Mouse (Mus musculus) embryo, embryonic 11.5 days (tissue): ENCODE measurements around the gene Olfr155.

ENCODE experiments used
- DNase-seq: peaks from one replicate; pipeline ENCODE4 v3.0.0-alpha.2; 2012; ENCODE audit warnings: low read depth, low spot score

Gene Olfr155

GRCm38 (mm10) chr4:43891247-43891646, 39.9 kb downstream of the Olfr155 start:
- DNase-seq, result no peak

GRCm38 (mm10) chr4:43897209-43897608, 45.8 kb downstream of the Olfr155 start:
- no peak for DNase-seq

DNA sequence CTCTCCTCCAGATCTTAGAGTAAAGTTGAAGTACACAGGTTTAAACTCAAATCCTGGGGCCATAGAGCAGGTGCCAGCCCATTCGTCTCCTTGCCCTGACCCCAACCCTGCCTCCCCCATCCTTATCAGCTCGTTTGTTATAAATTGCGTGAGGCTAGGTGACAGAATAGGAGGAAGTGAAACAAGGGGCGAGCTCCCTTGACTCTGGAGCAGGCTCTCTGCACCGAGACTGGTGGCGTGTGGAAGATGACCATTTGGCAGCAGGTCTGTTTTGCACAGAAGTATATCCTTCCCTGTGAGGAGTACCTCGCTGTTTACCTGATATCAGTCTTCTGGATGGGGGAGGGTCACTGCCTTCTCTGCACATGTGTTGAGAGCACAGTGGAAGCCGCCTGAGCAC, 47.8 kb downstream of the Olfr155 start:
- DNase-seq, result no peak

DNA sequence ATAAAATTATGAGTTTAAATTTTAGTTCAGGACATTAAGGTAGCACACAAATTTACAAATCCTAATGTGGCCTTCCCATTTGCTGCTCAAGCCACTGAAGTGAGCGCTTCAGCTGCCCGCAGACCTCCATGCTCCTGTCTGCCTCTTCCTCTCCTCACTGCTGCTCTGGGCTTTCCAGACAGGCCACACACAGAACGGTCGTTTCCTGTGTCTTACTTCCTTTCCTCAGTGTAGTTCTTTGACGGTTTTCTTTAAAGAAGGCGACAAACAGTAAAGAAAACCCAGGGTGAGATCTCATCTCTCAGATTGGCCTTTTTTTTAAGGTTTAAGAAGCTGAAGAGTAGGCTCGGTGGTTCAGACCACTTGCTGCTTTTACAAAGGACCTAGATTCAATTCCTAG, 52.3 kb downstream of the Olfr155 start:
- no peak for DNase-seq

DNA sequence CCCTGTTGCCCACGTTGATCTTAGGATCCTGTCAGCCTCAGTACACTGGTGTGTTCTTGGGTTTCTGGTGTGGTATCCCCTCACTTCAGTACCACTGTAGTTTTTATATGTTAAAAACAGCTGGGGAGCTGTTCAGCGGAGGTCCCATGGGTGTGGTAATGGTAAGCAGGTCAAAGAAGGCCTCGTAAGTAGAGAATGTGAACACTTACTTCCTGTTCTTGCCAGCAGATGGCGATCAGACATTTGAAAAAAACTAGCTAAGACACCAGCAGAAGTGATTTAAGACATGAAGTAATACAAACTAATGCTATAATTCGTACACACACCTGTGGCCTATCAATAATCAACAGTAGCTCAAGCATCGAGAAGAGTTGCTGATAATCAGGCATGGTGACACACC, 55.1 kb downstream of the Olfr155 start:
- peak; percentile 42 for DNase-seq
